In the genomic region with DNA sequence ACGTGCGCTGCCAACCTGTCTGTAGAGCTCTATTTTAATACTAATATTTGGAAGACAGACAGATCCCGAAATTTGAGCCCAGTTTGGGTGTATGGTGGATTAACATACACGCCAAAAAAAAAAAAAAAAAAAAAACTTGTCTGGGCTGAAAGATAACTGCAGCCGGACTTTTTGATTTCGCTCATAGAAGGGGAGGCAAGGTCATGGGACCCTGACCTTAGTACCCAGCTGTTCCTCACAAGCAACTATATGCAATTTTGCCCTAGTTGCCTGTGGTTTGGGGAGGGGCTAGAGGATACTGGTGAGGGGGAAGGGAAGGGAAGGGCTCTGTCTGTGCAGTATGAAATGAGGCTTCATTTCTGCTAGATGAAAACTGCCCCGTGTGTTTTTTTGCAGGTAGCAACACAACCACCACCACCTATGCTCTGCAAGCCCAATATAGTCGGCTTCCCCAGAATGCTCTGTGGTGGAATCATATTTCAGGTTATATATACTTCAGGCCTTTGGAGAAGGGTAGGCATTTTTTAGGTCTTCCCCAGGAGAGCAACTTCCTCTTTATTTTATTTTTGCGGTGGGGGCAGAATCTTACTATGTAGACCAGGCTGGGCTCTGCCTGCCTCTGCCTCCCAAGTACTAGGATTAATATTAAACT, we compare ENCODE assay signal across 7 mouse cellular contexts. TPM values are rescaled to one million over a fixed set of nuclear protein-coding genes. Genes with fewer than 3 reads are reported as not detected.
DNase-seq lines count a peak whose midpoint lies in the region; ATAC-seq and TF ChIP-seq lines count a peak whose summit lies in the region.

No protein-coding gene starts in this region.

- H3K27ac ChIP-seq in spleen, adult 2 months (ENCODE audit: insufficient read depth, low read length): peak overlapping the region; percentile 78
- peak overlapping the region; percentile 65; the same call in 1 of the 2 replicates for H3K27ac ChIP-seq in forebrain, embryonic 11.5 days (ENCODE audit: low read depth, low read length)
- peak overlapping the region; percentile 97 for H3K27ac ChIP-seq in liver, embryonic 12.5 days

- DNase-seq in spleen, adult 2 months (ENCODE audit: low read depth in 1 of 2, low spot score in 2 of 2): no peak
- DNase-seq in spleen, postnatal 14 days (ENCODE audit: low spot score in 2 of 2): no peak
- no peak for DNase-seq in forebrain, embryonic 11.5 days (ENCODE audit: low spot score)
- DNase-seq in thymus, postnatal 25 days: peak; percentile 55
- no peak for DNase-seq in adrenal gland, postnatal 14 days
- DNase-seq in right cerebral cortex, postnatal 25 days: no peak

- H3K4me3 ChIP-seq in spleen, adult 2 months (ENCODE audit: extremely low read depth, insufficient read depth, insufficient read length): no peak overlapping the region
- H3K4me3 ChIP-seq in forebrain, embryonic 11.5 days (ENCODE audit: low read depth, low read length): peak overlapping the region; percentile 50
- peak overlapping the region; percentile 86 for H3K4me3 ChIP-seq in liver, embryonic 12.5 days

- peak overlapping the region; percentile 93 for H3K4me2 ChIP-seq in forebrain, embryonic 11.5 days (ENCODE audit: low read depth, low read length, severe bottlenecking)
- H3K4me2 ChIP-seq in liver, embryonic 12.5 days: peak overlapping the region; percentile 89

- H3K9ac ChIP-seq in forebrain, embryonic 11.5 days (ENCODE audit: low read length): peak overlapping the region; percentile 67; the same call in 1 of the 2 replicates
- peak overlapping the region; percentile 90 for H3K9ac ChIP-seq in liver, embryonic 12.5 days

- no peak for TF ChIP-seq CTCF in spleen, adult 2 months (IDR thresholded peaks at IDR 0.05; ENCODE audit: extremely low read depth, insufficient read depth, insufficient read length, insufficient replicate concordance)

- WGBS in spleen, adult 2 months: 35% methylated on average over 9 of the region's 9 CpGs
- 65% methylated on average over 9 of the region's 9 CpGs for WGBS in forebrain, embryonic 11.5 days
- 20% methylated on average over 9 of the region's 9 CpGs for WGBS in liver, embryonic 12.5 days (ENCODE audit: insufficient replicate concordance)

- H3K9me3 ChIP-seq in forebrain, embryonic 11.5 days (ENCODE audit: control insufficient read depth, low read length): no peaks in the 10 kb centered on the region
- no peaks in the 10 kb centered on the region for H3K9me3 ChIP-seq in liver, embryonic 12.5 days (replicated peaks)

- ATAC-seq in forebrain, embryonic 11.5 days (replicated peaks; ENCODE audit: low FRiP score): no peak
- no peak for ATAC-seq in liver, embryonic 12.5 days

- no peaks in the 10 kb centered on the region for H3K27me3 ChIP-seq in spleen, adult 2 months (ENCODE audit: control insufficient read depth, insufficient read depth, low read length)
- H3K27me3 ChIP-seq in forebrain, embryonic 11.5 days (ENCODE audit: control insufficient read depth, insufficient read depth, low read length): no peaks in the 10 kb centered on the region
- no peaks in the 10 kb centered on the region for H3K27me3 ChIP-seq in liver, embryonic 12.5 days (replicated peaks)

- peaks cover 16% of the 10 kb centered on the region; the same call in 1 of the 2 replicates for H3K4me1 ChIP-seq in spleen, adult 2 months (ENCODE audit: control insufficient read depth, insufficient read depth, insufficient read length)
- H3K4me1 ChIP-seq in forebrain, embryonic 11.5 days (replicated peaks; ENCODE audit: control insufficient read depth, insufficient read depth, low read length): peaks cover 21% of the 10 kb centered on the region
- H3K4me1 ChIP-seq in liver, embryonic 12.5 days: peaks cover 83% of the 10 kb centered on the region

- TF ChIP-seq POLR2A in spleen, adult 2 months (IDR thresholded peaks at IDR 0.05; ENCODE audit: low read depth, low read length): no peak

- peaks cover under 1% of the 10 kb centered on the region; the same call in 1 of the 2 replicates for H3K36me3 ChIP-seq in spleen, adult 2 months (ENCODE audit: control insufficient read depth, insufficient read depth, low read length)
- no peaks in the 10 kb centered on the region for H3K36me3 ChIP-seq in forebrain, embryonic 11.5 days (ENCODE audit: control insufficient read depth, insufficient read depth, low read length)
- peaks cover 41% of the 10 kb centered on the region for H3K36me3 ChIP-seq in liver, embryonic 12.5 days

RNA-seq across cellular contexts. Expression of a gene that starts 0.5 kb away (rescaled TPM):
- polyA plus RNA-seq in spleen, adult 2 months (2012; rRNA removed): 67.3 and 84.9 TPM in 2 replicates
- 31.6 and 32.1 TPM in 2 replicates for polyA plus RNA-seq in forebrain, embryonic 11.5 days (2014; fragmentation: Nextera tagmentation; extraction: Ambion mirVana)
- polyA plus RNA-seq in liver, embryonic 12.5 days (2016; fragmentation: Nextera tagmentation; extraction: Ambion mirVana): 26.1 and 26.7 TPM in 2 replicates
- total RNA-seq in adrenal gland, postnatal 14 days (2021): 35.2 and 45.1 TPM in 2 replicates

RNA-seq across cellular contexts. Expression of a gene that starts 7.5 kb away (rescaled TPM):
- polyA plus RNA-seq in spleen, adult 2 months (2012; rRNA removed): 68.4 and 91.7 TPM in 2 replicates
- polyA plus RNA-seq in forebrain, embryonic 11.5 days (2014; fragmentation: Nextera tagmentation; extraction: Ambion mirVana): 67.6 and 69.9 TPM in 2 replicates
- polyA plus RNA-seq in liver, embryonic 12.5 days (2016; fragmentation: Nextera tagmentation; extraction: Ambion mirVana): 34.4 and 39.6 TPM in 2 replicates
- 58.8 and 66.1 TPM in 2 replicates for total RNA-seq in adrenal gland, postnatal 14 days (2021)

RNA-seq across cellular contexts. Expression of a gene that starts 7.6 kb away (rescaled TPM):
- 67.8 and 105 TPM in 2 replicates for polyA plus RNA-seq in spleen, adult 2 months (2012; rRNA removed)
- polyA plus RNA-seq in forebrain, embryonic 11.5 days (2014; fragmentation: Nextera tagmentation; extraction: Ambion mirVana): 79.9 and 83.0 TPM in 2 replicates
- polyA plus RNA-seq in liver, embryonic 12.5 days (2016; fragmentation: Nextera tagmentation; extraction: Ambion mirVana): 42.7 and 45.3 TPM in 2 replicates
- 90.6 and 104 TPM in 2 replicates for total RNA-seq in adrenal gland, postnatal 14 days (2021)

RNA-seq across cellular contexts. Expression of a gene that starts 13.2 kb away (rescaled TPM):
- 66.2 and 77.3 TPM in 2 replicates for polyA plus RNA-seq in spleen, adult 2 months (2012; rRNA removed)
- polyA plus RNA-seq in forebrain, embryonic 11.5 days (2014; fragmentation: Nextera tagmentation; extraction: Ambion mirVana): 454 and 526 TPM in 2 replicates
- polyA plus RNA-seq in liver, embryonic 12.5 days (2016; fragmentation: Nextera tagmentation; extraction: Ambion mirVana): 114 and 121 TPM in 2 replicates
- total RNA-seq in adrenal gland, postnatal 14 days (2021): 239 and 241 TPM in 2 replicates

RNA-seq across cellular contexts. Expression of a gene that starts 36.1 kb away (rescaled TPM):
- 113 and 136 TPM in 2 replicates for polyA plus RNA-seq in spleen, adult 2 months (2012; rRNA removed)
- 135 and 139 TPM in 2 replicates for polyA plus RNA-seq in forebrain, embryonic 11.5 days (2014; fragmentation: Nextera tagmentation; extraction: Ambion mirVana)
- polyA plus RNA-seq in liver, embryonic 12.5 days (2016; fragmentation: Nextera tagmentation; extraction: Ambion mirVana): 60.4 and 61.0 TPM in 2 replicates
- 75.3 and 87.2 TPM in 2 replicates for total RNA-seq in adrenal gland, postnatal 14 days (2021)
